Mouse (Mus musculus) stomach, postnatal 0 days (tissue): Measurements from ENCODE around the gene Manf. TPM values are rescaled to one million over a fixed set of nuclear protein-coding genes. Genes with fewer than 3 reads are reported as not detected.

Experiments used
- ATAC-seq: fragments of 200-750 bp; cut with Nextera tagmentation; 2 replicates; pipeline ENCODE4 v1.8.0; 2017; ENCODE audit not compliant: low FRiP score, low TSS enrichment
- DNase-seq: peaks from one replicate; pipeline ENCODE4 v3.0.0-alpha.2; 2016; ENCODE audit warnings: low spot score
- H3K27ac ChIP-seq: fragments of 300-500 bp; sonication (generic); replicated peaks from 2 replicates; pipeline ENCODE4 v1.5.1; 2014; ENCODE audit warnings: mild to moderate bottlenecking, control low read depth
- H3K27me3 ChIP-seq: fragments of 300-500 bp; sonication (generic); 2 replicates; pipeline ENCODE4 v1.6.1; 2014; ENCODE audit warnings: low read length; ENCODE audit not compliant: control insufficient read depth, insufficient read depth
- H3K36me3 ChIP-seq: fragments of 300-500 bp; sonication (generic); 2 replicates; pipeline ENCODE4 v1.6.1; 2014; ENCODE audit warnings: low read length, mixed read lengths; ENCODE audit not compliant: control insufficient read depth, insufficient read depth
- H3K4me1 ChIP-seq: fragments of 300-500 bp; sonication (generic); replicated peaks from 2 replicates; pipeline ENCODE4 v1.6.1; 2014; ENCODE audit warnings: antibody characterized with exemption; ENCODE audit not compliant: control insufficient read depth, insufficient read depth
- H3K4me2 ChIP-seq: fragments of 300-500 bp; sonication (generic); replicated peaks from 2 replicates; pipeline ENCODE4 v1.6.1; 2014; ENCODE audit warnings: low read depth, mild to moderate bottlenecking, control low read depth, moderate library complexity
- H3K4me3 ChIP-seq: fragments of 300-500 bp; sonication (generic); 2 replicates; pipeline ENCODE4 v1.5.1; 2014; ENCODE audit warnings: low read depth, low read length, control low read depth
- H3K9ac ChIP-seq: fragments of 300-500 bp; sonication (generic); 2 replicates; pipeline ENCODE4 v1.6.1; 2014; ENCODE audit warnings: mild to moderate bottlenecking, low read length, control low read depth, mixed read lengths
- H3K9me3 ChIP-seq: fragments of 300-500 bp; sonication (generic); 2 replicates; pipeline ENCODE4 v1.6.1; 2016; ENCODE audit warnings: low read length; ENCODE audit not compliant: control insufficient read depth
- CTCF ChIP-seq: IDR thresholded peaks from 2 replicates; pipeline ENCODE4 v1.5.1; 2016; ENCODE audit warnings: antibody characterized with exemption, low read depth, mild to moderate bottlenecking, moderate library complexity
- EP300 ChIP-seq: optimal IDR thresholded peaks from 2 replicates; pipeline ENCODE3; 2016; ENCODE audit warnings: antibody characterized with exemption
- WGBS: fragments of 180-500 bp; shearing (Covaris S2); extraction: QIAGEN DNeasy Blood & Tissue Kit; methylation state at CpG from one replicate; pipeline ENCODE4 v1.1.7; 2014; 5-methylcytosine and 5-hydroxymethylcytosine counted together
- polyA plus RNA-seq: library from polyadenylated mRNA; unstranded; fragments of >200 nt; fragmentation: Nextera tagmentation; extraction: Ambion mirVana; gene quantifications from 2 replicates; pipeline ENCODE4 v1.2.1, GENCODE M21; 2015

The Manf gene
- polyA plus RNA-seq, 1 experiment from 2014 or later, result 385 TPM

- Histone ChIP-seq H3K27ac (no peak overlapping the region), H3K4me2 (peak overlapping the region; percentile 53), H3K4me1 (no peaks in the 10 kb centered on the region), H3K9me3 (no peaks in the 10 kb centered on the region), H3K4me3 (peak overlapping the region; percentile 98), H3K9ac (peak overlapping the region; percentile 41), H3K27me3 (no peaks in the 10 kb centered on the region), H3K36me3 (no peaks in the 10 kb centered on the region)
- TF ChIP-seq CTCF, result no peak
- TF ChIP-seq EP300, result no peak
- DNase-seq (no peak), ATAC-seq (no peak)
- WGBS, result 43% methylated on average over 15 of the region's 15 CpGs
Observed at GRCm38 (mm10) chr9:106821050-106821617, 70.6 kb downstream of the Manf start.

DNA sequence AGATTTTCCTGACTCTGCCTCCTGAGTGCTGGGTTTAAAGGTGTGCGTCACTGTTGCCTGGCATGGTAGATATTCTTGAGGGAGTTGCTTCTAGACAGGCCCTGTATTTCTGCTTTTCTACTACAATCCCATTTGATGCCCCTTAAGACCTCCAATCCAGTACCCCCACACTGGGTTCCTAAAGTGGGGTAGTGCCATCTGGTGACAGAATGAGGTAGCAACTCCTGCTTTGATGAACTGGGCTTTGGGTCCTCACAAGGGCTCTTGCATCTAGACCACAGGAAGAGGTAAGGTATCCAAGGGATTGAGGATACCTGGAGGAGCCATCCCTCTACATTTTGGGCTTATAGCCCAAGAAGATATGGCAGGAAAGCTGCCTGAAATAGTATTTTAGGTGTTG is 72.6 kb downstream of the Manf start:
- Histone ChIP-seq H3K4me3 (no peak overlapping the region), H3K27me3 (no peaks in the 10 kb centered on the region), H3K27ac (no peak overlapping the region), H3K36me3 (no peaks in the 10 kb centered on the region), H3K4me1 (no peaks in the 10 kb centered on the region), H3K4me2 (no peak overlapping the region), H3K9ac (no peak overlapping the region), H3K9me3 (no peaks in the 10 kb centered on the region)
- WGBS, result 96% methylated on average over 1 of the region's 1 CpGs
- no peak for TF ChIP-seq EP300
- TF ChIP-seq CTCF, result peak; percentile 64
- no peak for ATAC-seq
- DNase-seq, result no peak

DNA sequence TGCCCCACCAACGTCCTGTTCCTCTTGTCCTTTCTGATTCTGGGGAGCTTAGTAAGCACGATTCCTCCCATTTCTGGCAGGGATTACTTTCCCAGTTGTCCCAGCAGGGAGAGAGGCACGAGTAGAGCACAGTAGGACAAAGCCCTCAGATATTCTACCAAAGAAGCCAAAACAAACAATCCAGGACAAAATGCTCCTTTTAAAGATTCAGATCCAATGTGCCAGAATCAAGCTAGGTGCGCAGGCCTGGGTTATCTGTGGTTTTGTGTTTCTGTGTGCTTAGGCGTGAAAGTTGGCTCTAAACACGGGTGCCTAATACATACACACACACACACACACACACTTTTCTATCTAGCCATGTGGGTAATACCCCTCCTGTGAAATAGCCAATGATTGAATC is 73.6 kb downstream of the Manf start:
- DNase-seq, result peak; percentile 18
- no peaks in the 10 kb centered on the region for H3K36me3 ChIP-seq
- no peaks in the 10 kb centered on the region for H3K9me3 ChIP-seq
- ATAC-seq, result no peak
- no peak overlapping the region for H3K27ac ChIP-seq
- no peak overlapping the region for H3K4me2 ChIP-seq
- TF ChIP-seq CTCF (no peak), EP300 (no peak)
- 63% methylated on average over 6 of the region's 6 CpGs for WGBS
- no peak overlapping the region for H3K9ac ChIP-seq
- no peaks in the 10 kb centered on the region for H3K4me1 ChIP-seq
- H3K4me3 ChIP-seq, result no peak overlapping the region
- H3K27me3 ChIP-seq, result no peaks in the 10 kb centered on the region

- Histone ChIP-seq H3K4me1 (no peaks in the 10 kb centered on the region), H3K9me3 (no peaks in the 10 kb centered on the region), H3K36me3 (no peaks in the 10 kb centered on the region), H3K4me2 (no peak overlapping the region), H3K4me3 (no peak overlapping the region), H3K27ac (no peak overlapping the region), H3K27me3 (no peaks in the 10 kb centered on the region), H3K9ac (no peak overlapping the region)
- DNase-seq (no peak), ATAC-seq (no peak)
- TF ChIP-seq CTCF (no peak), EP300 (no peak)
- 79% methylated on average over 4 of the region's 4 CpGs for WGBS
Observed at GRCm38 (mm10) chr9:106806503-106806902, 85.3 kb downstream of the Manf start.

DNA sequence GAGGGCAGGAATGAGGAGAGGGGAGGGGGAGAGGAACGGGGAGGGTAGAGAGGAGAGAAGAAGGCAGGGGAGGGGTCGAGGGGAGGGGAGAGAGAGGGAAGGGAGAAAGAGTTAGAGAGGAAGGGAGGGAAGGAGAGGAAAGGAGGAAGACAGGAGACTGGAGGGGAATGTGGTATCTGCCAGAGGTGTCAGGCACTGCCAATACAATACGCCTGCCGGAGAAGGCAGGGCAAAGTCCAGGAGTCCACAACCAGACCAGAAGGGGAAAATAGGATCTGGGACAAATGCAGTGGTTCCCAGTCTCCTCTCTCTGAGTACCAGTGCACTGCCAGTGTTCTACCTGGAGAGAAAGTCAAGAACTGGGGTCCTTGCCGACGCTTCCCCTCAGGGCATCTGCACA is 100.9 kb downstream of the Manf start:
- H3K9me3 ChIP-seq, result no peaks in the 10 kb centered on the region
- no peak for TF ChIP-seq CTCF
- TF ChIP-seq EP300, result no peak
- H3K4me2 ChIP-seq, result no peak overlapping the region
- no peak overlapping the region for H3K4me3 ChIP-seq
- peak; percentile 26 for DNase-seq
- ATAC-seq, result no peak
- H3K4me1 ChIP-seq, result no peaks in the 10 kb centered on the region
- no peak overlapping the region for H3K9ac ChIP-seq
- no peak overlapping the region for H3K27ac ChIP-seq
- H3K36me3 ChIP-seq, result no peaks in the 10 kb centered on the region
- 59% methylated on average over 6 of the region's 6 CpGs for WGBS
- no peaks in the 10 kb centered on the region for H3K27me3 ChIP-seq

- Histone ChIP-seq H3K27ac (no peak overlapping the region), H3K4me1 (no peaks in the 10 kb centered on the region), H3K27me3 (no peaks in the 10 kb centered on the region), H3K9ac (peak overlapping the region; percentile 99), H3K4me2 (peak overlapping the region; percentile 75), H3K9me3 (no peaks in the 10 kb centered on the region), H3K4me3 (peak overlapping the region; percentile 99), H3K36me3 (no peaks in the 10 kb centered on the region)
- TF ChIP-seq EP300, result no peak
- no peak for ATAC-seq
- peak; percentile 18 for DNase-seq
- 6% methylated on average over 10 of the region's 10 CpGs for WGBS
Observed at GRCm38 (mm10) chr9:106789363-106789762, 102.4 kb downstream of the Manf start.
